Mouse (Mus musculus) embryonic facial prominence, embryonic 12.5 days (tissue): ENCODE measurements around the gene Cript. TPM values are rescaled to one million over a fixed set of nuclear protein-coding genes. Genes with fewer than 3 reads are reported as not detected.
A peak's percentile ranks its signal among the peaks of the same experiment; 100 is the strongest.

Experiments used
- ATAC-seq: fragments of 200-750 bp; cut with Nextera tagmentation; 2 replicates; pipeline ENCODE4 v1.8.0; 2017; ENCODE audit not compliant: insufficient number of reproducible peaks, insufficient read depth, low FRiP score, low TSS enrichment
- H3K27ac ChIP-seq: fragments of 300-500 bp; sonication (generic); 2 replicates; pipeline ENCODE4 v1.5.1; 2016; ENCODE audit warnings: mild to moderate bottlenecking
- H3K27me3 ChIP-seq: fragments of 300-500 bp; sonication (generic); 2 replicates; pipeline ENCODE4 v1.6.1; 2016; ENCODE audit warnings: mild to moderate bottlenecking, moderate library complexity
- H3K36me3 ChIP-seq: fragments of 300-500 bp; sonication (generic); 2 replicates; pipeline ENCODE4 v1.6.1; 2016; ENCODE audit warnings: mild to moderate bottlenecking
- H3K4me1 ChIP-seq: fragments of 300-500 bp; sonication (generic); 2 replicates; pipeline ENCODE4 v1.6.1; 2016
- H3K4me2 ChIP-seq: fragments of 300-500 bp; sonication (generic); replicated peaks from 2 replicates; pipeline ENCODE4 v1.6.1; 2016; ENCODE audit warnings: mild to moderate bottlenecking, moderate library complexity
- H3K4me3 ChIP-seq: fragments of 300-500 bp; sonication (generic); 2 replicates; pipeline ENCODE4 v1.5.1; 2016; ENCODE audit warnings: mild to moderate bottlenecking
- H3K9ac ChIP-seq: fragments of 300-500 bp; sonication (generic); 2 replicates; pipeline ENCODE4 v1.6.1; 2016; ENCODE audit warnings: mild to moderate bottlenecking, moderate library complexity
- H3K9me3 ChIP-seq: fragments of 300-500 bp; sonication (generic); 2 replicates; pipeline ENCODE4 v1.6.1; 2016; ENCODE audit warnings: mild to moderate bottlenecking, moderate library complexity
- WGBS: fragments of 180-500 bp; shearing (Covaris S2); methylation state at CpG from one replicate; pipeline ENCODE4 v1.1.7; 2016; 5-methylcytosine and 5-hydroxymethylcytosine counted together
- polyA plus RNA-seq: library from polyadenylated mRNA; unstranded; fragments of >200 nt; fragmentation: Nextera tagmentation; extraction: Ambion mirVana; gene quantifications from 2 replicates; pipeline ENCODE4 v1.2.1, GENCODE M21; 2016

The Cript gene
- polyA plus RNA-seq = 144 and 152 TPM in 2 replicates

DNA sequence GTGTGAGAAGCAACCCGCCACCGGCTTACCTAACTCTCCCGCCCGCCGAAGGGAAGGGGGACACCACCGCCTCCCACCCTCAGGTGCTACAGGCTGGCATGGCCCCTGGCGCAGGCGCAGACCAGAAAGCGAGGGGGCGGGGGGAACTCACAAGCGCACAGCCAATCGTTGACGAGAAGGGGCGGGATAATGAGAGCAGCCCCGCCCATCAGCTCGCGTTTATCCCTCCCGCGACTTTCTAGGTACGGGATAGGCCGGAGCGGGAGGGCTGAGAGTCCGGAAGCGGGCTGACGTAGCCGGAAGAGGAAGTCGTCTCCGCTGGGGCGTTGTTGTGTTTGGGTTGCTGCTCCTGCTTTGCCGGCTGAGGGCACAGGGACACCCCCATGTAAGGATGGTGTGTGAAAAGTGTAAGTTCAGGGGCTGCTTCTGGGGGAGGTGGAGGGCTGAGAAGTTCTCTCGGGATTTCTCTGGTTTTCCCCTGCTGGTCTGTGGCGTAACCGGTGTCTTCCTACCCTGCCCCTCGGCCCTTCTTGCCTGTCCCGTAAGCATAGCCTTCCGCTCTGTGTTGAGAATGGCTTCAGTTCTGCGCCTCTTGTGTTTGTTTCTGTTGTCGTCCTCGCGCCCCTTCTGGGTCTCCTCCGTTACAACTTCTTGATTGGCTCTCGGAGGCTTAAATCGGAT, at the start of gene Cript, which contains the start of gene Pigf:
TSS of gene Cript (plus strand) at position 282 of the 681 bp plus-strand sequence.
TSS of gene Pigf (minus strand) at position 138 of the 681 bp plus-strand sequence.
- H3K4me1 ChIP-seq = peaks cover 6% of the 10 kb centered on the region; the same call in 1 of the 2 replicates
- ATAC-seq = peak; percentile 99
- H3K27ac ChIP-seq = no peak within 1 kb of the TSS
- peaks cover 9% of the 10 kb centered on the region for H3K36me3 ChIP-seq
- under 1% methylated on average over 43 of the region's 43 CpGs for WGBS
- no peaks in the 10 kb centered on the region for H3K27me3 ChIP-seq
- peak within 1 kb of the TSS; percentile 83 for H3K9ac ChIP-seq
- no peaks in the 10 kb centered on the region for H3K9me3 ChIP-seq
- peak within 1 kb of the TSS; percentile 86 for H3K4me2 ChIP-seq
- H3K4me3 ChIP-seq = peak within 1 kb of the TSS; percentile 84

DNA sequence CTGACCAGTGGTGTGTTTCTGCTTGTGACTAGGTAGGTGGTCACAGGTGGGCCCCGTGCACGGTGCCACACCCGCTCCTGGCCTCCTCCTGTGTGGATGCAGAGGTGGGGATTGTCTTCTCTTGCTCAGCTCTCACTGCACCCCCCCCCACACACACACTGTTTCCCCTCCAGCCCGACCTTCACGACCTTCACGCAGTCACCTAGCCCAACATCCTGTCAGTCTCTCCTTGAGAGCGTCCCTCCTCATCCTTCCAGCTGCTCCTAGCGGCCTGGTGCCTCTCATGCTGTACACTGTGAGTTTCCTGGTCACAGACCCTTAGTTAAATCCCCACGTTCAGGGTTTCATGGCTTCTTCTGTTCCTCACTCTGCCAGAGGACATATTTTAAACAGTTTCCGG, 49.0 kb upstream of the Cript start:
- Histone ChIP-seq H3K9me3 (no peaks in the 10 kb centered on the region), H3K4me1 (no peaks in the 10 kb centered on the region), H3K27me3 (no peaks in the 10 kb centered on the region), H3K4me3 (no peak overlapping the region), H3K36me3 (peaks cover 42% of the 10 kb centered on the region), H3K9ac (no peak overlapping the region), H3K27ac (no peak overlapping the region), H3K4me2 (no peak overlapping the region)
- 69% methylated on average over 10 of the region's 10 CpGs for WGBS
- ATAC-seq = no peak

GRCm38 (mm10) chr17:86978496-86978895, 46.9 kb upstream of the Cript start:
- Histone ChIP-seq H3K27ac (no peak overlapping the region), H3K4me3 (no peak overlapping the region), H3K9me3 (no peaks in the 10 kb centered on the region), H3K4me1 (no peaks in the 10 kb centered on the region), H3K4me2 (no peak overlapping the region), H3K27me3 (no peaks in the 10 kb centered on the region), H3K36me3 (peaks cover 46% of the 10 kb centered on the region), H3K9ac (no peak overlapping the region)
- 87% methylated on average over 6 of the region's 6 CpGs for WGBS
- no peak for ATAC-seq

DNA sequence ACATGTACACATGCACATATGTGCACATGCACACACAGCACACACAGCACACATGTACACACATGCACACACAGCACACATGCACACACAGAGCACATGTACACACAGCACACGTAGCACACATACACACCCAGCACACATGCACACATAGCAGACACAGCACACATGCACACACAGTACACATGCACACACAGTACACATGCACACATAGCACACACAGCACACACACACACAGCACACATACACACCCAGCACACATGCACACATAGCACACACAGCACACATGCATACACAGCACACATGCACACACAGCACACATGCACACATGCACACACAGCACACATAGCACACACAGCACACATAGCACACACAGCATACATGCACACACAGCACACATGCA, 44.1 kb upstream of the Cript start:
- no peak for ATAC-seq
- no peak overlapping the region for H3K4me2 ChIP-seq
- H3K4me1 ChIP-seq = peaks cover 3% of the 10 kb centered on the region; the same call in 1 of the 2 replicates
- 90% methylated on average over 1 of the region's 1 CpGs for WGBS
- no peak overlapping the region for H3K4me3 ChIP-seq
- no peak overlapping the region for H3K9ac ChIP-seq
- H3K36me3 ChIP-seq = peaks cover 32% of the 10 kb centered on the region
- H3K9me3 ChIP-seq = no peaks in the 10 kb centered on the region
- H3K27ac ChIP-seq = no peak overlapping the region
- no peaks in the 10 kb centered on the region for H3K27me3 ChIP-seq

DNA sequence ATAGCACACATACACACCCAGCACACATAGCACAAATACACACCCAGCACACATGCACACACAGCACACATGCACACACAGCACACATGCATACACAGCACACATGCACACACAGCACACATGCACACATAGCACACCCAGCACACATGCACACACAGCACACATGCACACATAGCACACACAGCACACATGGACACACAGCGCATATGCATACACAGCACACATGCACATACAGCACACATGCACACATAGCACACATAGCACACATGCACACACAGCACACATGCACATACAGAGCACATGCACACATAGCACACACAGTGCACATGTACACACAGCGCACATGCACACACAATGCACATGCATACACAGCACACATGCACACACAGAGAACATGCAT, 43.6 kb upstream of the Cript start:
- H3K4me2 ChIP-seq = no peak overlapping the region
- no peak overlapping the region for H3K9ac ChIP-seq
- peaks cover 8% of the 10 kb centered on the region; the same call in 1 of the 2 replicates for H3K4me1 ChIP-seq
- no peaks in the 10 kb centered on the region for H3K9me3 ChIP-seq
- no peak overlapping the region for H3K4me3 ChIP-seq
- no peak overlapping the region for H3K27ac ChIP-seq
- peaks cover 32% of the 10 kb centered on the region for H3K36me3 ChIP-seq
- no peaks in the 10 kb centered on the region for H3K27me3 ChIP-seq
- WGBS = 97% methylated on average over 2 of the region's 2 CpGs
- ATAC-seq = no peak

GRCm38 (mm10) chr17:86982497-86982896, 42.9 kb upstream of the Cript start:
- Histone ChIP-seq H3K9ac (no peak overlapping the region), H3K4me3 (no peak overlapping the region), H3K4me1 (peaks cover 14% of the 10 kb centered on the region; the same call in 1 of the 2 replicates), H3K4me2 (no peak overlapping the region), H3K27ac (no peak overlapping the region), H3K36me3 (peaks cover 32% of the 10 kb centered on the region), H3K27me3 (no peaks in the 10 kb centered on the region), H3K9me3 (no peaks in the 10 kb centered on the region)
- ATAC-seq = no peak
- whole genome bisulfite sequencing = 75% methylated on average over 9 of the region's 9 CpGs

- no peaks in the 10 kb centered on the region for H3K9me3 ChIP-seq
- WGBS = 45% methylated on average over 17 of the region's 17 CpGs
- no peaks in the 10 kb centered on the region for H3K27me3 ChIP-seq
- no peak for ATAC-seq
- H3K4me2 ChIP-seq = 0 out of 2 replicates have a peak overlapping the region, but pooled peaks have one; percentile 7
- no peak overlapping the region for H3K4me3 ChIP-seq
- peaks cover 14% of the 10 kb centered on the region; the same call in 1 of the 2 replicates for H3K4me1 ChIP-seq
- H3K9ac ChIP-seq = no peak overlapping the region
- H3K36me3 ChIP-seq = peaks cover 13% of the 10 kb centered on the region
- no peak overlapping the region for H3K27ac ChIP-seq
Observed at GRCm38 (mm10) chr17:86986449-86987138, 38.8 kb upstream of the Cript start.

GRCm38 (mm10) chr17:86988161-86988560, 37.2 kb upstream of the Cript start:
- H3K36me3 ChIP-seq = peaks cover under 1% of the 10 kb centered on the region; the same call in 1 of the 2 replicates
- 79% methylated on average over 5 of the region's 5 CpGs for whole genome bisulfite sequencing
- ATAC-seq = 0 out of 2 replicates have a peak, but pooled peaks have one; percentile 49
- no peak overlapping the region for H3K4me3 ChIP-seq
- H3K9me3 ChIP-seq = no peaks in the 10 kb centered on the region
- no peak overlapping the region for H3K4me2 ChIP-seq
- H3K27me3 ChIP-seq = no peaks in the 10 kb centered on the region
- H3K4me1 ChIP-seq = peaks cover 14% of the 10 kb centered on the region; the same call in 1 of the 2 replicates
- H3K27ac ChIP-seq = no peak overlapping the region
- no peak overlapping the region for H3K9ac ChIP-seq

- ATAC-seq = no peak
- Histone ChIP-seq H3K36me3 (no peaks in the 10 kb centered on the region), H3K9ac (no peak overlapping the region), H3K4me3 (no peak overlapping the region), H3K27ac (no peak overlapping the region), H3K4me2 (no peak overlapping the region), H3K4me1 (peaks cover 14% of the 10 kb centered on the region; the same call in 1 of the 2 replicates), H3K9me3 (no peaks in the 10 kb centered on the region), H3K27me3 (no peaks in the 10 kb centered on the region)
- WGBS = 64% methylated on average over 6 of the region's 6 CpGs
Observed at GRCm38 (mm10) chr17:86988601-86989184, 36.7 kb upstream of the Cript start.

- no peaks in the 10 kb centered on the region for H3K9me3 ChIP-seq
- H3K4me2 ChIP-seq = no peak overlapping the region
- no peaks in the 10 kb centered on the region for H3K27me3 ChIP-seq
- peaks cover 11% of the 10 kb centered on the region; the same call in 1 of the 2 replicates for H3K4me1 ChIP-seq
- WGBS = 84% methylated on average over 8 of the region's 8 CpGs
- H3K9ac ChIP-seq = no peak overlapping the region
- ATAC-seq = no peak
- H3K36me3 ChIP-seq = no peaks in the 10 kb centered on the region
- H3K27ac ChIP-seq = no peak overlapping the region
- no peak overlapping the region for H3K4me3 ChIP-seq
Observed at GRCm38 (mm10) chr17:86991306-86991705, 34.0 kb upstream of the Cript start.

- Histone ChIP-seq H3K4me2 (no peak overlapping the region), H3K27me3 (no peaks in the 10 kb centered on the region), H3K9ac (no peak overlapping the region), H3K4me3 (no peak overlapping the region), H3K9me3 (no peaks in the 10 kb centered on the region), H3K36me3 (peaks cover 20% of the 10 kb centered on the region), H3K4me1 (no peaks in the 10 kb centered on the region), H3K27ac (no peak overlapping the region)
- WGBS = 93% methylated on average over 6 of the region's 6 CpGs
- no peak for ATAC-seq
Observed at GRCm38 (mm10) chr17:86997323-86997722, 28.0 kb upstream of the Cript start.
